ENCODE assay signal across 13 mouse cellular contexts in genomic region chr8:48400572-48400972, GRCm38 (mm10).
DNase-seq lines count a peak whose midpoint lies in the region; ATAC-seq and TF ChIP-seq lines count a peak whose summit lies in the region.
"Had no signal": no experiment of that assay in that cellular context is flagged by ENCODE, and none has a peak within 500 bp of the region (broad histone marks: within the 10 kb centered on the region; RNA-seq: fewer than 3 reads in every experiment).

No protein-coding gene starts in this region.

- peak overlapping the region; percentile 10; the same call in 1 of the 2 replicates for H3K27ac ChIP-seq in heart, embryonic 11.5 days (ENCODE audit: low read depth, low read length)
- H3K27ac ChIP-seq in heart, adult 2 months, result no peak overlapping the region
- H3K27ac ChIP-seq in forebrain, embryonic 13.5 days, result peak overlapping the region; percentile 54
- H3K27ac ChIP-seq in midbrain, embryonic 14.5 days (replicated peaks; ENCODE audit: low read depth, low read length), result peak overlapping the region; percentile 61
- no peak overlapping the region for H3K27ac ChIP-seq in intestine, embryonic 16.5 days (ENCODE audit: low read length)
- H3K27ac ChIP-seq: embryonic facial prominence, embryonic 13.5 days; liver, embryonic 15.5 days had no signal

- H3K27me3 ChIP-seq in heart, embryonic 11.5 days (ENCODE audit: control insufficient read depth, insufficient read depth, low read length), result no peaks in the 10 kb centered on the region
- H3K27me3 ChIP-seq in heart, adult 2 months (ENCODE audit: control insufficient read depth, insufficient read depth, low read length), result no peaks in the 10 kb centered on the region
- no peaks in the 10 kb centered on the region for H3K27me3 ChIP-seq in forebrain, embryonic 13.5 days
- no peaks in the 10 kb centered on the region for H3K27me3 ChIP-seq in midbrain, embryonic 14.5 days (ENCODE audit: control insufficient read depth, insufficient read depth, low read length)
- no peaks in the 10 kb centered on the region for H3K27me3 ChIP-seq in intestine, embryonic 16.5 days (replicated peaks; ENCODE audit: control insufficient read depth, insufficient read depth, low read length)
- H3K27me3 ChIP-seq: embryonic facial prominence, embryonic 13.5 days; liver, embryonic 15.5 days had no signal

- peak overlapping the region; percentile 39 for H3K4me2 ChIP-seq in heart, embryonic 11.5 days
- H3K4me2 ChIP-seq in forebrain, embryonic 13.5 days, result peak overlapping the region; percentile 55
- H3K4me2 ChIP-seq in midbrain, embryonic 14.5 days (ENCODE audit: low read length), result peak overlapping the region; percentile 45
- no peak overlapping the region for H3K4me2 ChIP-seq in intestine, embryonic 16.5 days (ENCODE audit: low read depth, low read length)
- H3K4me2 ChIP-seq: embryonic facial prominence, embryonic 13.5 days; liver, embryonic 15.5 days had no signal

- intact Hi-C loops in heart, adult 2 months (cut with DNase I), result no loop called here

- no peaks in the 10 kb centered on the region for H3K36me3 ChIP-seq in heart, embryonic 11.5 days (ENCODE audit: control insufficient read depth, insufficient read depth, low read length)
- H3K36me3 ChIP-seq in heart, adult 2 months (ENCODE audit: control insufficient read depth, insufficient read depth, low read length), result no peaks in the 10 kb centered on the region
- H3K36me3 ChIP-seq in forebrain, embryonic 13.5 days (ENCODE audit: poor library complexity, severe bottlenecking), result no peaks in the 10 kb centered on the region
- no peaks in the 10 kb centered on the region for H3K36me3 ChIP-seq in midbrain, embryonic 14.5 days (ENCODE audit: control insufficient read depth, insufficient read depth, low read length)
- no peaks in the 10 kb centered on the region for H3K36me3 ChIP-seq in intestine, embryonic 16.5 days (ENCODE audit: control insufficient read depth, insufficient read depth, low read length)
- H3K36me3 ChIP-seq: liver, embryonic 15.5 days had no signal

- WGBS in heart, embryonic 11.5 days (ENCODE audit: insufficient replicate concordance), result 52% methylated on average over 12 of the region's 12 CpGs
- 59% methylated on average over 12 of the region's 12 CpGs for WGBS in heart, adult 2 months
- 3% methylated on average over 12 of the region's 12 CpGs for WGBS in forebrain, embryonic 13.5 days
- WGBS in midbrain, embryonic 14.5 days, result 18% methylated on average over 12 of the region's 12 CpGs
- 68% methylated on average over 12 of the region's 12 CpGs for WGBS in intestine, embryonic 16.5 days

- peak overlapping the region; percentile 10; the same call in 1 of the 2 replicates for H3K4me3 ChIP-seq in heart, embryonic 11.5 days (ENCODE audit: low read depth, low read length)
- no peak overlapping the region for H3K4me3 ChIP-seq in heart, adult 2 months
- H3K4me3 ChIP-seq in forebrain, embryonic 13.5 days, result peak overlapping the region; percentile 26
- 0 out of 2 replicates have a peak overlapping the region, but pooled peaks have one; percentile 13 for H3K4me3 ChIP-seq in midbrain, embryonic 14.5 days (replicated peaks; ENCODE audit: low read depth, low read length)
- no peak overlapping the region for H3K4me3 ChIP-seq in intestine, embryonic 16.5 days (ENCODE audit: low read length)
- H3K4me3 ChIP-seq: embryonic facial prominence, embryonic 13.5 days; liver, embryonic 15.5 days had no signal

- H3K79me2 ChIP-seq in heart, adult 2 months (replicated peaks; ENCODE audit: control insufficient read depth, insufficient read depth, low read length), result no peaks in the 10 kb centered on the region

- no peak for TF ChIP-seq POLR2A in heart, adult 2 months (IDR thresholded peaks at IDR 0.05; ENCODE audit: insufficient read depth, low read depth, low read length)

- no peak for DNase-seq in heart, adult 2 months
- DNase-seq in ZHBTc4 (ENCODE audit: low read depth, low spot score), result peak; percentile 70
- DNase-seq in midbrain, embryonic 14.5 days, result peak; percentile 70
- no peak for DNase-seq in testis, postnatal 14 days (ENCODE audit: low spot score)
- no peak for DNase-seq in cerebellum, adult 9-11 months
- DNase-seq: adrenal gland, postnatal 25 days; heart, postnatal 10 days had no signal

- TF ChIP-seq EP300 in heart, adult 2 months (IDR thresholded peaks at IDR 0.05; ENCODE audit: insufficient read depth, low read depth, low read length), result no peak

- H3K9me3 ChIP-seq in heart, embryonic 11.5 days (replicated peaks; ENCODE audit: control insufficient read depth, low read length), result no peaks in the 10 kb centered on the region
- H3K9me3 ChIP-seq in forebrain, embryonic 13.5 days (replicated peaks), result no peaks in the 10 kb centered on the region
- H3K9me3 ChIP-seq in midbrain, embryonic 14.5 days (ENCODE audit: control insufficient read depth, low read length), result no peaks in the 10 kb centered on the region
- H3K9me3 ChIP-seq in intestine, embryonic 16.5 days (ENCODE audit: control insufficient read depth, low read length), result no peaks in the 10 kb centered on the region
- H3K9me3 ChIP-seq: embryonic facial prominence, embryonic 13.5 days; liver, embryonic 15.5 days had no signal

- peaks cover 3% of the 10 kb centered on the region for H3K4me1 ChIP-seq in heart, embryonic 11.5 days (ENCODE audit: control insufficient read depth, insufficient read depth, low read length)
- H3K4me1 ChIP-seq in heart, adult 2 months (ENCODE audit: control insufficient read depth, insufficient read depth, low read length), result no peaks in the 10 kb centered on the region; the same call in 1 of the 2 replicates
- peaks cover 16% of the 10 kb centered on the region for H3K4me1 ChIP-seq in forebrain, embryonic 13.5 days
- peaks cover 13% of the 10 kb centered on the region; the same call in 1 of the 2 replicates for H3K4me1 ChIP-seq in midbrain, embryonic 14.5 days (ENCODE audit: control insufficient read depth, insufficient read depth, low read length)
- H3K4me1 ChIP-seq in intestine, embryonic 16.5 days (ENCODE audit: control insufficient read depth, insufficient read depth, low read length), result no peaks in the 10 kb centered on the region
- H3K4me1 ChIP-seq: embryonic facial prominence, embryonic 13.5 days; liver, embryonic 15.5 days had no signal

- no peak for TF ChIP-seq CTCF in heart, adult 2 months (IDR thresholded peaks at IDR 0.05)

- no peak overlapping the region for H3K9ac ChIP-seq in heart, embryonic 11.5 days (ENCODE audit: low read depth, low read length)
- no peak overlapping the region for H3K9ac ChIP-seq in heart, adult 2 months (ENCODE audit: low read depth, low read length)
- H3K9ac ChIP-seq in forebrain, embryonic 13.5 days, result no peak overlapping the region
- H3K9ac ChIP-seq in midbrain, embryonic 14.5 days (replicated peaks; ENCODE audit: low read length), result peak overlapping the region; percentile 34; the same call in 1 of the 2 replicates
- no peak overlapping the region for H3K9ac ChIP-seq in intestine, embryonic 16.5 days (ENCODE audit: low read depth, low read length)
- H3K9ac ChIP-seq: embryonic facial prominence, embryonic 13.5 days; liver, embryonic 15.5 days had no signal

- ATAC-seq in heart, embryonic 11.5 days (replicated peaks; ENCODE audit: insufficient number of reproducible peaks, low FRiP score, low TSS enrichment), result no peak
- peak; percentile 86 for ATAC-seq in forebrain, embryonic 13.5 days
- ATAC-seq in midbrain, embryonic 14.5 days (ENCODE audit: low FRiP score, low TSS enrichment), result no peak
- no peak for ATAC-seq in intestine, embryonic 16.5 days
- ATAC-seq: CD4-positive, CD25-positive, alpha-beta regulatory T cell, adult 4 months had no signal

Comparison
In these comparisons a context has a peak if more than half of its experiments do, and no peak if none do; other contexts are left out.
1. H3K27ac ChIP-seq: peak in heart, embryonic 11.5 days (single experiment), forebrain, embryonic 13.5 days (single experiment) and midbrain, embryonic 14.5 days (single experiment); none in heart, adult 2 months (single experiment) and intestine, embryonic 16.5 days (single experiment).
2. H3K4me3 ChIP-seq: peak in heart, embryonic 11.5 days (single experiment), forebrain, embryonic 13.5 days (single experiment) and midbrain, embryonic 14.5 days (single experiment); none in heart, adult 2 months (single experiment) and intestine, embryonic 16.5 days (single experiment).
3. DNase-seq: peak in ZHBTc4 (single experiment) and midbrain, embryonic 14.5 days (single experiment); none in heart, adult 2 months (0 of 2), testis, postnatal 14 days (single experiment) and cerebellum, adult 9-11 months (single experiment).